Mouse (Mus musculus): ENCODE data around the gene Jak3. TPM values are rescaled to one million over a fixed set of nuclear protein-coding genes. Genes with fewer than 3 reads are reported as not detected.
"Not testable (repeated sequence)": the region's sequence is repeated elsewhere in the genome, so short reads cannot be mapped to it uniquely, and the experiment has no call there.

Jak3 gene
- polyA plus RNA-seq, 1 experiment from 2014 or later: 7.5 TPM

- Histone ChIP-seq H3K9me3 (ENCODE audit: low read length) (no peaks in the 10 kb centered on the region), H3K9ac (replicated peaks; ENCODE audit: low read length) (peak overlapping the region; percentile 12; the same call in 1 of the 2 replicates), H3K36me3 (ENCODE audit: insufficient read depth, low read length) (no peaks in the 10 kb centered on the region), H3K27ac (ENCODE audit: low read length) (no peak overlapping the region), H3K4me1 (ENCODE audit: insufficient read depth, low read length) (peaks cover 12% of the 10 kb centered on the region; the same call in 1 of the 2 replicates), H3K27me3 (ENCODE audit: insufficient read depth, low read length) (peaks cover 53% of the 10 kb centered on the region), H3K4me3 (ENCODE audit: low read length) (peak overlapping the region; percentile 31), H3K4me2 (replicated peaks; ENCODE audit: low read depth, low read length) (peak overlapping the region; percentile 51)
- 2% methylated on average over 29 of the region's 29 CpGs for WGBS
- ATAC-seq (ENCODE audit: low FRiP score, low TSS enrichment): peak; percentile 40; the same call in 1 of the 2 replicates
Observed at GRCm38 (mm10) chr8:71700493-71701269, 24.6 kb downstream of the Jak3 start.

GRCm38 (mm10) chr8:71701414-71702086 is 25.5 kb downstream of the Jak3 start, which contains the start of gene B3gnt3:
Gene B3gnt3 (minus strand): TSS chr8:71701789.
- Histone ChIP-seq H3K4me3 (ENCODE audit: low read length) (peak within 1 kb of the TSS; percentile 31), H3K4me1 (ENCODE audit: insufficient read depth, low read length) (peaks cover 12% of the 10 kb centered on the region; the same call in 1 of the 2 replicates), H3K4me2 (replicated peaks; ENCODE audit: low read depth, low read length) (peak within 1 kb of the TSS; percentile 51), H3K36me3 (ENCODE audit: insufficient read depth, low read length) (no peaks in the 10 kb centered on the region), H3K9me3 (ENCODE audit: low read length) (no peaks in the 10 kb centered on the region), H3K27ac (ENCODE audit: low read length) (no peak within 1 kb of the TSS), H3K27me3 (ENCODE audit: insufficient read depth, low read length) (peaks cover 53% of the 10 kb centered on the region), H3K9ac (replicated peaks; ENCODE audit: low read length) (peak within 1 kb of the TSS; percentile 12; the same call in 1 of the 2 replicates)
- 16% methylated on average over 31 of the region's 34 CpGs for WGBS
- 0 out of 2 replicates have a peak, but pooled peaks have one; percentile 28 for ATAC-seq (ENCODE audit: low FRiP score, low TSS enrichment)

- no peaks in the 10 kb centered on the region for H3K9me3 ChIP-seq (ENCODE audit: low read length)
- H3K9ac ChIP-seq (replicated peaks; ENCODE audit: low read length): no peak overlapping the region
- no peaks in the 10 kb centered on the region for H3K36me3 ChIP-seq (ENCODE audit: insufficient read depth, low read length)
- no peak for ATAC-seq (ENCODE audit: low FRiP score, low TSS enrichment)
- no peak overlapping the region for H3K4me2 ChIP-seq (replicated peaks; ENCODE audit: low read depth, low read length)
- no peak overlapping the region for H3K27ac ChIP-seq (ENCODE audit: low read length)
- WGBS: 30% methylated on average over 4 of the region's 4 CpGs
- peaks cover 53% of the 10 kb centered on the region for H3K27me3 ChIP-seq (ENCODE audit: insufficient read depth, low read length)
- H3K4me3 ChIP-seq (ENCODE audit: low read length): no peak overlapping the region
- H3K4me1 ChIP-seq (ENCODE audit: insufficient read depth, low read length): peaks cover 12% of the 10 kb centered on the region; the same call in 1 of the 2 replicates
Observed at GRCm38 (mm10) chr8:71702087-71702432, 26.0 kb downstream of the Jak3 start.

GRCm38 (mm10) chr8:71702923-71703322 is 26.8 kb downstream of the Jak3 start:
- no peak for ATAC-seq (ENCODE audit: low FRiP score, low TSS enrichment)
- Histone ChIP-seq H3K4me1 (ENCODE audit: insufficient read depth, low read length) (peaks cover 12% of the 10 kb centered on the region; the same call in 1 of the 2 replicates), H3K27ac (ENCODE audit: low read length) (no peak overlapping the region), H3K9ac (replicated peaks; ENCODE audit: low read length) (no peak overlapping the region), H3K27me3 (ENCODE audit: insufficient read depth, low read length) (peaks cover 59% of the 10 kb centered on the region), H3K4me2 (replicated peaks; ENCODE audit: low read depth, low read length) (no peak overlapping the region), H3K4me3 (ENCODE audit: low read length) (no peak overlapping the region), H3K9me3 (ENCODE audit: low read length) (no peaks in the 10 kb centered on the region), H3K36me3 (ENCODE audit: insufficient read depth, low read length) (no peaks in the 10 kb centered on the region)
- 66% methylated on average over 3 of the region's 3 CpGs for WGBS

- H3K9ac ChIP-seq (replicated peaks; ENCODE audit: low read length); ATAC-seq (ENCODE audit: low FRiP score, low TSS enrichment); H3K27ac ChIP-seq (ENCODE audit: low read length); H3K36me3 ChIP-seq (ENCODE audit: insufficient read depth, low read length); H3K4me3 ChIP-seq (ENCODE audit: low read length); H3K4me2 ChIP-seq (replicated peaks; ENCODE audit: low read depth, low read length); H3K9me3 ChIP-seq (ENCODE audit: low read length): not testable (repeated sequence)
- Histone ChIP-seq H3K4me1 (ENCODE audit: insufficient read depth, low read length) (peaks cover 12% of the 10 kb centered on the region; the same call in 1 of the 2 replicates), H3K27me3 (ENCODE audit: insufficient read depth, low read length) (peaks cover 62% of the 10 kb centered on the region)
Observed at GRCm38 (mm10) chr8:71703400-71703799, 27.3 kb downstream of the Jak3 start.

- no peak for ATAC-seq (ENCODE audit: low FRiP score, low TSS enrichment)
- Histone ChIP-seq H3K36me3 (ENCODE audit: insufficient read depth, low read length) (no peaks in the 10 kb centered on the region), H3K27me3 (ENCODE audit: insufficient read depth, low read length) (peaks cover 37% of the 10 kb centered on the region), H3K9ac (replicated peaks; ENCODE audit: low read length) (no peak overlapping the region), H3K4me2 (replicated peaks; ENCODE audit: low read depth, low read length) (no peak overlapping the region), H3K4me1 (ENCODE audit: insufficient read depth, low read length) (peaks cover 3% of the 10 kb centered on the region; the same call in 1 of the 2 replicates), H3K9me3 (ENCODE audit: low read length) (no peaks in the 10 kb centered on the region), H3K27ac (ENCODE audit: low read length) (no peak overlapping the region), H3K4me3 (ENCODE audit: low read length) (no peak overlapping the region)
- WGBS: 40% methylated on average over 8 of the region's 8 CpGs
Observed at GRCm38 (mm10) chr8:71707874-71708273, 31.8 kb downstream of the Jak3 start.

- no peaks in the 10 kb centered on the region for H3K9me3 ChIP-seq (ENCODE audit: low read length)
- no peak overlapping the region for H3K27ac ChIP-seq (ENCODE audit: low read length)
- 0 out of 2 replicates have a peak, but pooled peaks have one; percentile 1 for ATAC-seq (ENCODE audit: low FRiP score, low TSS enrichment)
- H3K4me3 ChIP-seq (ENCODE audit: low read length): no peak overlapping the region
- H3K27me3 ChIP-seq (ENCODE audit: insufficient read depth, low read length): peaks cover 32% of the 10 kb centered on the region
- H3K4me2 ChIP-seq (replicated peaks; ENCODE audit: low read depth, low read length): peak overlapping the region; percentile 47
- no peaks in the 10 kb centered on the region for H3K36me3 ChIP-seq (ENCODE audit: insufficient read depth, low read length)
- WGBS: 35% methylated on average over 25 of the region's 25 CpGs
- H3K9ac ChIP-seq (replicated peaks; ENCODE audit: low read length): no peak overlapping the region
- peaks cover 3% of the 10 kb centered on the region; the same call in 1 of the 2 replicates for H3K4me1 ChIP-seq (ENCODE audit: insufficient read depth, low read length)
Observed at GRCm38 (mm10) chr8:71709134-71709799, 33.2 kb downstream of the Jak3 start.

- Histone ChIP-seq H3K9ac (replicated peaks; ENCODE audit: low read length) (no peak overlapping the region; the same call in 1 of the 2 replicates), H3K36me3 (ENCODE audit: insufficient read depth, low read length) (no peaks in the 10 kb centered on the region)
- WGBS: 19% methylated on average over 25 of the region's 25 CpGs
Observed at GRCm38 (mm10) chr8:71709800-71710446, 33.8 kb downstream of the Jak3 start.

GRCm38 (mm10) chr8:71711574-71711973 is 35.5 kb downstream of the Jak3 start:
- Histone ChIP-seq H3K4me3 (ENCODE audit: low read length) (no peak overlapping the region), H3K9ac (replicated peaks; ENCODE audit: low read length) (no peak overlapping the region), H3K27me3 (ENCODE audit: insufficient read depth, low read length) (peaks cover 22% of the 10 kb centered on the region), H3K4me2 (replicated peaks; ENCODE audit: low read depth, low read length) (no peak overlapping the region), H3K36me3 (ENCODE audit: insufficient read depth, low read length) (no peaks in the 10 kb centered on the region), H3K9me3 (ENCODE audit: low read length) (no peaks in the 10 kb centered on the region), H3K4me1 (ENCODE audit: insufficient read depth, low read length) (peaks cover 3% of the 10 kb centered on the region; the same call in 1 of the 2 replicates), H3K27ac (ENCODE audit: low read length) (no peak overlapping the region)
- ATAC-seq (ENCODE audit: low FRiP score, low TSS enrichment): no peak
- WGBS: 86% methylated on average over 2 of the region's 2 CpGs

More at GRCm38 (mm10) chr8:71709800-71710446, 33.8 kb downstream of the Jak3 start:
- Histone ChIP-seq H3K4me3 (ENCODE audit: low read length) (peak overlapping the region; percentile 19; the same call in 1 of the 2 replicates), H3K4me1 (ENCODE audit: insufficient read depth, low read length) (peaks cover 3% of the 10 kb centered on the region; the same call in 1 of the 2 replicates), H3K27ac (ENCODE audit: low read length) (no peak overlapping the region), H3K27me3 (ENCODE audit: insufficient read depth, low read length) (peaks cover 25% of the 10 kb centered on the region), H3K9me3 (ENCODE audit: low read length) (no peaks in the 10 kb centered on the region), H3K4me2 (replicated peaks; ENCODE audit: low read depth, low read length) (peak overlapping the region; percentile 47)
- peak; percentile 74 for ATAC-seq (ENCODE audit: low FRiP score, low TSS enrichment)
